Mouse (Mus musculus) lung, postnatal 0 days (tissue): ENCODE measurements around the gene 4930519P11Rik. TPM values are rescaled to one million over a fixed set of nuclear protein-coding genes. Genes with fewer than 3 reads are reported as not detected.
A peak's percentile ranks its signal among the peaks of the same experiment; 100 is the strongest.

ENCODE experiments used
- ATAC-seq: fragments of 200-750 bp; cut with Nextera tagmentation; 2 replicates; pipeline ENCODE4 v1.8.0; 2017; ENCODE audit warnings: moderate library complexity
- DNase-seq: peaks from one replicate; pipeline ENCODE4 v3.0.0-alpha.2; 2016; ENCODE audit warnings: low spot score
- H3K27ac ChIP-seq: fragments of 300-500 bp; sonication (generic); 2 replicates; pipeline ENCODE4 v1.5.1; 2014; ENCODE audit warnings: antibody characterized with exemption, mild to moderate bottlenecking, low read length, mixed read lengths
- H3K27me3 ChIP-seq: fragments of 300-500 bp; sonication (generic); replicated peaks from 2 replicates; pipeline ENCODE4 v1.6.1; 2014; ENCODE audit warnings: low read length, mixed read lengths; ENCODE audit not compliant: insufficient read depth
- H3K36me3 ChIP-seq: fragments of 300-500 bp; sonication (generic); 2 replicates; pipeline ENCODE4 v1.6.1; 2014; ENCODE audit warnings: low read length, mixed read lengths; ENCODE audit not compliant: insufficient read depth
- H3K4me1 ChIP-seq: fragments of 300-500 bp; sonication (generic); 2 replicates; pipeline ENCODE4 v1.6.1; 2014; ENCODE audit warnings: antibody characterized with exemption, low read depth, low read length, mixed read lengths; ENCODE audit not compliant: insufficient read depth
- H3K4me2 ChIP-seq: fragments of 300-500 bp; sonication (generic); replicated peaks from 2 replicates; pipeline ENCODE4 v1.6.1; 2014; ENCODE audit warnings: low read depth, mild to moderate bottlenecking, low read length, moderate library complexity, mixed read lengths
- H3K4me3 ChIP-seq: fragments of 300-500 bp; sonication (generic); 2 replicates; pipeline ENCODE4 v1.5.1; 2014; ENCODE audit warnings: low read depth, low read length
- H3K9ac ChIP-seq: fragments of 300-500 bp; sonication (generic); replicated peaks from 2 replicates; pipeline ENCODE4 v1.6.1; 2014; ENCODE audit warnings: low read depth, mild to moderate bottlenecking
- H3K9me3 ChIP-seq: fragments of 300-500 bp; sonication (generic); 2 replicates; pipeline ENCODE4 v1.6.1; 2016; ENCODE audit warnings: low read length, mixed read lengths
- CTCF ChIP-seq: IDR thresholded peaks from 2 replicates; pipeline ENCODE4 v1.5.1; 2016; ENCODE audit warnings: antibody characterized with exemption, mild to moderate bottlenecking
- EP300 ChIP-seq: IDR thresholded peaks from 2 replicates; pipeline ENCODE4 v1.6.1; 2016; ENCODE audit warnings: antibody characterized with exemption, mild to moderate bottlenecking, control low read depth
- WGBS: fragments of 180-500 bp; shearing (Covaris S2); extraction: QIAGEN DNeasy Blood & Tissue Kit; methylation state at CpG from one replicate; pipeline ENCODE4 v1.1.7; 2014; 5-methylcytosine and 5-hydroxymethylcytosine counted together
- polyA plus RNA-seq: library from polyadenylated mRNA; unstranded; fragments of >200 nt; fragmentation: Nextera tagmentation; extraction: Ambion mirVana; gene quantifications from 2 replicates; pipeline ENCODE4 v1.2.1, GENCODE M21; 2015

The 4930519P11Rik gene
- polyA plus RNA-seq, 1 experiment from 2014 or later, result 0.61 TPM

- H3K4me1 ChIP-seq, result no peaks in the 10 kb centered on the region
- TF ChIP-seq CTCF, result peak; percentile 78
- TF ChIP-seq EP300, result no peak
- no peak overlapping the region for H3K9ac ChIP-seq
- H3K4me2 ChIP-seq, result no peak overlapping the region
- no peak overlapping the region for H3K4me3 ChIP-seq
- no peaks in the 10 kb centered on the region for H3K9me3 ChIP-seq
- WGBS, result 62% methylated on average over 3 of the region's 3 CpGs
- ATAC-seq (peak; percentile 55), DNase-seq (peak; percentile 58)
- no peak overlapping the region for H3K27ac ChIP-seq
- peaks cover 4% of the 10 kb centered on the region; the same call in 1 of the 2 replicates for H3K36me3 ChIP-seq
- H3K27me3 ChIP-seq, result no peaks in the 10 kb centered on the region
Observed at GRCm38 (mm10) chr2:154593025-154593424, 20.2 kb downstream of the 4930519P11Rik start.

DNA sequence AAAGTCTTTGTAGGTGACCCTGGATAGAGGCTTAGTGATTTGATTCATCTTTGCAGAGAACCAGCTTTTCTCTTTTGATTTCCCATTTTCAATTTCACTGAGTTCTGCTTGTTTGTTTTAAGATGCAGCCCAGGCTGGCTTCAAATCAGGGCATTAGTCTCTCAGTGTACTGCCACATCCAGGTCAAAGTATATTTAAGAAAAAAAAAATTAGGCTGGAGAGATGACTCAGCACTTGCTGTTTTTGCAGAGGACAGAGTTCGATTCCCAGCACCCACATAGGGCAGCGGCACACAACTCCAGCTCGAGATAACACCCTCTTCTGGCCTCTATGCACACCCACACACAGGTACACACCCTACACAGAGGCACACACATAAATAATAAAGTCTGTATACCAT lies 22.0 kb downstream of the 4930519P11Rik start:
- peaks cover 13% of the 10 kb centered on the region; the same call in 1 of the 2 replicates for H3K36me3 ChIP-seq
- no peak overlapping the region for H3K4me2 ChIP-seq
- H3K4me1 ChIP-seq, result no peaks in the 10 kb centered on the region
- TF ChIP-seq EP300 (no peak), CTCF (no peak)
- ATAC-seq, result no peak
- WGBS, result 82% methylated on average over 3 of the region's 3 CpGs
- no peak overlapping the region for H3K9ac ChIP-seq
- no peak overlapping the region for H3K27ac ChIP-seq
- H3K9me3 ChIP-seq, result no peaks in the 10 kb centered on the region
- no peak for DNase-seq
- H3K4me3 ChIP-seq, result no peak overlapping the region
- no peaks in the 10 kb centered on the region for H3K27me3 ChIP-seq

GRCm38 (mm10) chr2:154589051-154589450 lies 24.2 kb downstream of the 4930519P11Rik start:
- H3K4me1 ChIP-seq, result no peaks in the 10 kb centered on the region
- H3K9me3 ChIP-seq, result no peaks in the 10 kb centered on the region
- H3K4me3 ChIP-seq, result no peak overlapping the region
- no peak for DNase-seq
- no peak overlapping the region for H3K4me2 ChIP-seq
- H3K27me3 ChIP-seq, result no peaks in the 10 kb centered on the region
- TF ChIP-seq EP300 (no peak), CTCF (no peak)
- H3K9ac ChIP-seq, result no peak overlapping the region
- no peak overlapping the region for H3K27ac ChIP-seq
- H3K36me3 ChIP-seq, result peaks cover 12% of the 10 kb centered on the region; the same call in 1 of the 2 replicates
- 82% methylated on average over 4 of the region's 4 CpGs for WGBS
- no peak for ATAC-seq

GRCm38 (mm10) chr2:154586405-154586804 lies 26.8 kb downstream of the 4930519P11Rik start:
- no peak overlapping the region for H3K4me3 ChIP-seq
- no peaks in the 10 kb centered on the region for H3K9me3 ChIP-seq
- ATAC-seq, result no peak
- H3K4me2 ChIP-seq, result no peak overlapping the region
- no peak overlapping the region for H3K27ac ChIP-seq
- H3K9ac ChIP-seq, result no peak overlapping the region
- no peaks in the 10 kb centered on the region for H3K27me3 ChIP-seq
- H3K36me3 ChIP-seq, result peaks cover 9% of the 10 kb centered on the region; the same call in 1 of the 2 replicates
- WGBS, result 72% methylated on average over 5 of the region's 5 CpGs
- DNase-seq, result peak; percentile 31
- H3K4me1 ChIP-seq, result no peaks in the 10 kb centered on the region
- no peak for TF ChIP-seq EP300
- peak; percentile 71 for TF ChIP-seq CTCF

- Histone ChIP-seq H3K27ac (no peak overlapping the region), H3K9ac (no peak overlapping the region), H3K36me3 (peaks cover 9% of the 10 kb centered on the region; the same call in 1 of the 2 replicates), H3K27me3 (no peaks in the 10 kb centered on the region), H3K4me1 (no peaks in the 10 kb centered on the region), H3K9me3 (no peaks in the 10 kb centered on the region), H3K4me2 (no peak overlapping the region), H3K4me3 (no peak overlapping the region)
- ATAC-seq (no peak), DNase-seq (no peak)
- TF ChIP-seq CTCF (no peak), EP300 (no peak)
- WGBS, result 49% methylated on average over 17 of the region's 17 CpGs
Observed at GRCm38 (mm10) chr2:154584931-154585601, 28.2 kb downstream of the 4930519P11Rik start.

GRCm38 (mm10) chr2:154583906-154584872 lies 29.0 kb downstream of the 4930519P11Rik start:
- Histone ChIP-seq H3K36me3 (peaks cover 9% of the 10 kb centered on the region; the same call in 1 of the 2 replicates), H3K4me3 (no peak overlapping the region), H3K9me3 (no peaks in the 10 kb centered on the region), H3K4me2 (no peak overlapping the region), H3K4me1 (no peaks in the 10 kb centered on the region), H3K27me3 (no peaks in the 10 kb centered on the region), H3K9ac (no peak overlapping the region), H3K27ac (no peak overlapping the region)
- DNase-seq (peak; percentile 61), ATAC-seq (peak; percentile 64)
- no peak for TF ChIP-seq EP300
- TF ChIP-seq CTCF, result no peak
- 50% methylated on average over 15 of the region's 15 CpGs for WGBS
